Mouse (Mus musculus) heart, embryonic 11.5 days (tissue): Measurements from ENCODE around the gene Paqr4. TPM values are rescaled to one million over a fixed set of nuclear protein-coding genes. Genes with fewer than 3 reads are reported as not detected.

Experiments used
- ATAC-seq: fragments of 200-750 bp; cut with Nextera tagmentation; replicated peaks from 2 replicates; pipeline ENCODE4 v1.8.0; 2017; ENCODE audit warnings: moderate library complexity; ENCODE audit not compliant: insufficient number of reproducible peaks, low FRiP score, low TSS enrichment
- H3K27ac ChIP-seq: fragments of 300-500 bp; sonication (generic); 2 replicates; pipeline ENCODE4 v1.5.1; 2014; ENCODE audit warnings: mild to moderate bottlenecking, low read depth, low read length
- H3K27me3 ChIP-seq: fragments of 300-500 bp; sonication (generic); 2 replicates; pipeline ENCODE4 v1.6.1; 2014; ENCODE audit warnings: mild to moderate bottlenecking, low read length, mixed read lengths; ENCODE audit not compliant: control insufficient read depth, insufficient read depth
- H3K36me3 ChIP-seq: fragments of 300-500 bp; sonication (generic); 2 replicates; pipeline ENCODE4 v1.6.1; 2014; ENCODE audit warnings: mild to moderate bottlenecking, low read length, moderate library complexity, mixed read lengths; ENCODE audit not compliant: control insufficient read depth, insufficient read depth
- H3K4me1 ChIP-seq: fragments of 300-500 bp; sonication (generic); 2 replicates; pipeline ENCODE4 v1.6.1; 2014; ENCODE audit warnings: low read length; ENCODE audit not compliant: control insufficient read depth, insufficient read depth
- H3K4me2 ChIP-seq: fragments of 300-500 bp; sonication (generic); 2 replicates; pipeline ENCODE4 v1.6.1; 2014; ENCODE audit warnings: mild to moderate bottlenecking, moderate library complexity
- H3K4me3 ChIP-seq: fragments of 300-500 bp; sonication (generic); 2 replicates; pipeline ENCODE4 v1.5.1; 2014; ENCODE audit warnings: low read depth, low read length
- H3K9ac ChIP-seq: fragments of 300-500 bp; sonication (generic); 2 replicates; pipeline ENCODE4 v1.6.1; 2014; ENCODE audit warnings: mild to moderate bottlenecking, low read depth, low read length, moderate library complexity
- H3K9me3 ChIP-seq: fragments of 300-500 bp; sonication (generic); replicated peaks from 2 replicates; pipeline ENCODE4 v1.6.1; 2016; ENCODE audit warnings: low read length; ENCODE audit not compliant: control insufficient read depth
- WGBS: fragments of 180-500 bp; shearing (Covaris S2); extraction: QIAGEN DNeasy Blood & Tissue Kit; methylation state at CpG from one replicate; pipeline ENCODE4 v1.1.7; 2014; ENCODE audit not compliant: insufficient replicate concordance; 5-methylcytosine and 5-hydroxymethylcytosine counted together
- polyA plus RNA-seq: library from polyadenylated mRNA; unstranded; fragments of >200 nt; fragmentation: Nextera tagmentation; extraction: Ambion mirVana; gene quantifications from 2 replicates; pipeline ENCODE4 v1.2.1, GENCODE M21; 2014

The Paqr4 gene
- polyA plus RNA-seq, 1 experiment from 2014 or later: 7.9 TPM

- no peaks in the 10 kb centered on the region for H3K36me3 ChIP-seq
- peak within 1 kb of the TSS; percentile 89 for H3K9ac ChIP-seq
- H3K27ac ChIP-seq: peak within 1 kb of the TSS; percentile 95
- peaks cover 3% of the 10 kb centered on the region; the same call in 1 of the 2 replicates for H3K4me1 ChIP-seq
- peak within 1 kb of the TSS; percentile 77 for H3K4me2 ChIP-seq
- 1% methylated on average over 70 of the region's 73 CpGs for WGBS
- H3K9me3 ChIP-seq: no peaks in the 10 kb centered on the region
- no peaks in the 10 kb centered on the region for H3K27me3 ChIP-seq
- peak within 1 kb of the TSS; percentile 90 for H3K4me3 ChIP-seq
- ATAC-seq: peak; percentile 94
These were observed 14.5 kb downstream of the Paqr4 start, which contains the start of gene Pkmyt1 for GRCm38 (mm10) chr17:23725999-23726757. TSS of gene Pkmyt1 (plus strand) at chr17:23726336.

DNA sequence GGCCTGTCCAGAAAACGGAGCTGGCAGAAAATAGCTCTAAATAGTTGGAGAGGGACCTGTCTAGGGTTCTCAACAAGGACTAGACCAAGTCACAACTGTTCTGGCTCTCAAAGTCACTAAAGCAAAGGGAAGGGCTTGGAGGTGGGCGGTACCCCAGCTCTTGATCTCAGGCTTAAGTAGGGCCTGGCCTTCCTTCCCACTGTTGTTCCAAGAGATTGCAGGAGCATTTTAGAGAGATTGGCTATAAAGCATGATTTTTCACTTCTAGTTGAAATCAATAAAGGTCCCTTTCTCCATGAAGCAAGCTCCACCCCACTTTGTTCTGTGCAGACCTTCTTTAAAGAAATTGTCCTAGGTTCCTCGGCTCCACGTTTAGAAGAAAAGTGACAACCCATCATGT lies 15.2 kb downstream of the Paqr4 start:
- peaks cover 3% of the 10 kb centered on the region; the same call in 1 of the 2 replicates for H3K27me3 ChIP-seq
- H3K4me2 ChIP-seq: peak overlapping the region; percentile 77
- peak overlapping the region; percentile 95 for H3K27ac ChIP-seq
- ATAC-seq: no peak
- peak overlapping the region; percentile 89; the same call in 1 of the 2 replicates for H3K9ac ChIP-seq
- H3K4me1 ChIP-seq: peaks cover 3% of the 10 kb centered on the region; the same call in 1 of the 2 replicates
- WGBS: 61% methylated on average over 4 of the region's 4 CpGs
- no peaks in the 10 kb centered on the region for H3K9me3 ChIP-seq
- peak overlapping the region; percentile 90 for H3K4me3 ChIP-seq
- no peaks in the 10 kb centered on the region for H3K36me3 ChIP-seq

- H3K4me1 ChIP-seq: peaks cover 3% of the 10 kb centered on the region; the same call in 1 of the 2 replicates
- peaks cover 6% of the 10 kb centered on the region; the same call in 1 of the 2 replicates for H3K27me3 ChIP-seq
- no peaks in the 10 kb centered on the region for H3K36me3 ChIP-seq
- no peak within 1 kb of the TSS for H3K27ac ChIP-seq
- H3K4me3 ChIP-seq: no peak within 1 kb of the TSS
- H3K9ac ChIP-seq: no peak within 1 kb of the TSS
- no peaks in the 10 kb centered on the region for H3K9me3 ChIP-seq
- H3K4me2 ChIP-seq: no peak within 1 kb of the TSS
- no peak for ATAC-seq
- WGBS: 56% methylated on average over 7 of the region's 7 CpGs
These were observed 18.1 kb downstream of the Paqr4 start, which contains the start of gene 1520401A03Rik for GRCm38 (mm10) chr17:23722376-23723125. TSS of gene 1520401A03Rik (minus strand) at chr17:23722783.

DNA sequence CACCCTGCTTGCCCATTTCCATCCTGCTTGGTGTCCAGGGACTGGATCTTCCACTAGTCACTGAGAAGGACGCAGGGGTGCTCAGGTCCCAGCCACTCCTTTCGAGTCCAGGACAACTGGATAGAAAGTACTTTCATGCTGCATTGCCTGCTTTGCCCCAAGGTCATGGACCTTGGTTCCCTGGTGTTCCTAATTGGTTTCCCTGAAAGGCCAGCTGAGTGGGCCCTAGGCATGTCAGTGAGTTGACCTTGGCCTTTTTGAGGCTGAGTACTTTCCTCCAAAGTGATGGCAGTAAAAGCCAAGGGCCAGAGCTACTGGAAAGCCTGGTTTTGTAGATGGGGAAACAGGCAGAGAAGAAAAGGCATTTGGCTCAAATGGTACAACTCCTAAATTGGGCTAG lies 18.8 kb downstream of the Paqr4 start:
- no peak overlapping the region for H3K4me3 ChIP-seq
- peaks cover 7% of the 10 kb centered on the region; the same call in 1 of the 2 replicates for H3K27me3 ChIP-seq
- H3K9me3 ChIP-seq: no peaks in the 10 kb centered on the region
- H3K4me2 ChIP-seq: no peak overlapping the region
- WGBS: 85% methylated on average over 2 of the region's 2 CpGs
- H3K27ac ChIP-seq: no peak overlapping the region
- no peak for ATAC-seq
- no peak overlapping the region for H3K9ac ChIP-seq
- no peaks in the 10 kb centered on the region for H3K36me3 ChIP-seq
- H3K4me1 ChIP-seq: peaks cover 3% of the 10 kb centered on the region; the same call in 1 of the 2 replicates

GRCm38 (mm10) chr17:23719455-23719854 lies 21.2 kb downstream of the Paqr4 start:
- no peak overlapping the region for H3K9ac ChIP-seq
- no peak for ATAC-seq
- H3K36me3 ChIP-seq: no peaks in the 10 kb centered on the region
- peaks cover 10% of the 10 kb centered on the region; the same call in 1 of the 2 replicates for H3K27me3 ChIP-seq
- H3K27ac ChIP-seq: no peak overlapping the region
- H3K4me2 ChIP-seq: no peak overlapping the region
- H3K9me3 ChIP-seq: no peaks in the 10 kb centered on the region
- no peak overlapping the region for H3K4me3 ChIP-seq
- H3K4me1 ChIP-seq: no peaks in the 10 kb centered on the region
- 36% methylated on average over 1 of the region's 1 CpGs for whole genome bisulfite sequencing

- ATAC-seq: no peak
- Histone ChIP-seq H3K36me3 (no peaks in the 10 kb centered on the region), H3K9me3 (no peaks in the 10 kb centered on the region), H3K27ac (no peak overlapping the region), H3K9ac (no peak overlapping the region), H3K4me3 (no peak overlapping the region), H3K27me3 (peaks cover 10% of the 10 kb centered on the region; the same call in 1 of the 2 replicates), H3K4me2 (no peak overlapping the region), H3K4me1 (no peaks in the 10 kb centered on the region)
- 50% methylated on average over 2 of the region's 2 CpGs for WGBS
These were observed 23.7 kb downstream of the Paqr4 start for GRCm38 (mm10) chr17:23717003-23717402.

- Histone ChIP-seq H3K36me3 (no peaks in the 10 kb centered on the region), H3K27ac (no peak overlapping the region), H3K4me1 (no peaks in the 10 kb centered on the region), H3K9ac (no peak overlapping the region), H3K9me3 (no peaks in the 10 kb centered on the region), H3K4me3 (no peak overlapping the region), H3K27me3 (peaks cover 27% of the 10 kb centered on the region), H3K4me2 (no peak overlapping the region)
- no peak for ATAC-seq
- WGBS: 0% methylated on average over 3 of the region's 3 CpGs
These were observed 34.5 kb downstream of the Paqr4 start for GRCm38 (mm10) chr17:23706212-23706611.

DNA sequence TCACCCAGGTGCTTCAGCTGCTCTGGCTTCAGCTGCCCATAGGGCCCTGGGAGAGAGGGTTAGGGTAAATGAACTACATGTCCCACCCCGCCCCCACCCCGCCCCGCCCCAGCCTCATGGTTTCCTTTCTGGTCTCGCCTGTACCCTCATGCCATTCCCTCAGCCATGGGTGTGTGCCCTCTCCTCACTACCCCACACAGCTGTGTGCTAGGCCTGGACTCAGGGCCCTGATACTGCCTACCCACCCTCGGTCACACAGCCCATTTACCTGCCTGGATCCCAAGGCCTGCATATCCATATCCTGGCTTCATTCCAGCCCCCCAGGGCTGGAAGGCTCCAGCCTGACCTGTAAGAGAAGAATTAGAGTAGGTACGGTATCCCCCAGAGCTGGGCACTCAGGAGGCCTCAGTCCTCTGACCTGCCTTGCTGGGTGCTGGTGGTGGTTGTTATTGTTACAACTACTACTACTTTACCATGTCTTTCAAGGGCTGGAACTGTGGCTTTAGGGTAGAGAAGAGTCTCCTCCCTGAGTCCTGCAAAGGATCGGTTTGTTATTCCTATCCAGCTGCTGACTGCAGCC lies 35.1 kb downstream of the Paqr4 start:
- Histone ChIP-seq H3K27ac (no peak overlapping the region), H3K27me3 (peaks cover 30% of the 10 kb centered on the region), H3K4me1 (no peaks in the 10 kb centered on the region), H3K9me3 (no peaks in the 10 kb centered on the region), H3K9ac (no peak overlapping the region), H3K4me2 (no peak overlapping the region), H3K4me3 (no peak overlapping the region), H3K36me3 (no peaks in the 10 kb centered on the region)
- ATAC-seq: no peak
- WGBS: 76% methylated on average over 7 of the region's 7 CpGs
